Mouse (Mus musculus): ENCODE data around the gene Rgl1.

- TF ChIP-seq POLR2A (IDR thresholded peaks at IDR 0.05; ENCODE audit: low read depth, low read length), result no peak
- TF ChIP-seq CTCF (IDR thresholded peaks at IDR 0.05; ENCODE audit: extremely low read depth, insufficient read depth, insufficient read length, insufficient replicate concordance), result no peak
These were observed 33.7 kb upstream of the Rgl1 start, which contains the start of gene Ncf2 for GRCm38 (mm10) chr1:152799897-152800296.
